Mouse (Mus musculus) myocyte (in vitro differentiated cells): Measurements from ENCODE around the gene Nek8.

ENCODE experiments used
- CEBPB ChIP-seq: IDR thresholded peaks from 2 replicates; pipeline ENCODE4 v1.6.1; 2011; ENCODE audit warnings: mild to moderate bottlenecking, moderate library complexity; ENCODE audit not compliant: poor library complexity, insufficient read depth, severe bottlenecking
- E2F4 ChIP-seq: IDR thresholded peaks from one replicate; pipeline ENCODE4 v1.6.1; 2011; ENCODE audit warnings: mild to moderate bottlenecking, control low read depth, moderate library complexity; ENCODE audit not compliant: insufficient read depth
- MAX ChIP-seq: IDR thresholded peaks from one replicate; pipeline ENCODE4 v1.6.1; 2011; ENCODE audit warnings: low read depth, mild to moderate bottlenecking, control low read depth
- MYOD1 ChIP-seq, 3 experiments: IDR thresholded peaks; one replicate each; pipeline ENCODE4 v1.6.1; 2011; ENCODE audit warnings: control low read depth in 2 of 3, low read depth in 2 of 3, mild to moderate bottlenecking in 2 of 3, moderate library complexity in 1 of 3; ENCODE audit not compliant: insufficient read length in 2 of 3, control insufficient read depth in 1 of 3
- MYOG ChIP-seq, 3 experiments: IDR thresholded peaks; one replicate each; pipeline ENCODE4 v1.6.1; 2011; ENCODE audit warnings: control low read depth in 2 of 3, low read depth in 2 of 3, mild to moderate bottlenecking in 2 of 3; ENCODE audit not compliant: insufficient read length in 2 of 3, control insufficient read depth in 1 of 3, insufficient read depth in 1 of 3
- POLR2A ChIP-seq: IDR thresholded peaks from one replicate; pipeline ENCODE4 v1.6.1; 2011; ENCODE audit warnings: low read depth, mild to moderate bottlenecking, control low read depth, moderate library complexity; ENCODE audit not compliant: insufficient read length
- POLR2AphosphoS2 ChIP-seq: IDR thresholded peaks from one replicate; pipeline ENCODE4 v1.6.1; 2011; ENCODE audit warnings: low read depth, control low read depth; ENCODE audit not compliant: insufficient read length
- REST ChIP-seq: IDR thresholded peaks from one replicate; pipeline ENCODE4 v1.6.1; 2011; ENCODE audit warnings: mild to moderate bottlenecking, control low read depth, moderate library complexity; ENCODE audit not compliant: insufficient read depth, insufficient read length
- SRF ChIP-seq: IDR thresholded peaks from one replicate; pipeline ENCODE4 v1.6.1; 2011; ENCODE audit warnings: low read depth; ENCODE audit not compliant: control insufficient read depth, insufficient read length
- TCF12 ChIP-seq: IDR thresholded peaks from one replicate; pipeline ENCODE4 v1.6.1; 2011; ENCODE audit warnings: mild to moderate bottlenecking, control low read depth; ENCODE audit not compliant: poor library complexity, insufficient read depth, severe bottlenecking
- TCF3 ChIP-seq: IDR thresholded peaks from one replicate; pipeline ENCODE4 v1.6.1; 2011; ENCODE audit warnings: low read depth, control low read depth; ENCODE audit not compliant: insufficient read length
- USF1 ChIP-seq: IDR thresholded peaks from one replicate; pipeline ENCODE4 v1.6.1; 2011; ENCODE audit warnings: low read depth, mild to moderate bottlenecking, control low read depth, moderate library complexity

DNA sequence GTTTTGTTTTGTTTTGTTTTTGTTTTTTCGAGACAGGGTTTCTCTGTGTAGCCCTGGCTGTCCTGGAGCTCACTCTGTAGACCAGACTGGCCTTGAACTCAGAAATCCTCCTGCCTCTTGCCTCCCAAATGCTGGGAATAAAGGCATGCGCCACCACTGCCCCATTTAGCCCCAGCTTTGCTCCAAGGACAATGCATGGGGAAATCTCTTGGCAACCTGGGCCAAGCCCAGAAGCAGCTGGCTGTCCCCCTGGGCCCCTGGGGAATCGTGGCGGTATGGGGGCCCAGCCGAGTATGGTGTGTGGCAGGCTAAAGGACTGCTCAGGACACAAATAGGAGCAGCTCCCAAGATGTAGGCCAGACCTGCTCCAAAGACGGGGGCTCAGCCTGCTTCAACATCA lies 27.8 kb upstream of the Nek8 start:
- TF ChIP-seq POLR2A (no peak), USF1 (no peak), MYOG (IDR thresholded peaks at IDR 0.05; ENCODE audit: control insufficient read depth in 1 of 3, insufficient read depth in 1 of 3, insufficient read length in 2 of 3, low read depth in 2 of 3) (no peak), CEBPB (no peak), E2F4 (no peak), MYOD1 (IDR thresholded peaks at IDR 0.05; ENCODE audit: control insufficient read depth in 1 of 3, insufficient read length in 2 of 3, low read depth in 2 of 3) (no peak), TCF12 (no peak), POLR2AphosphoS2 (no peak), REST (no peak), MAX (no peak), TCF3 (no peak), SRF (no peak)
